Mouse (Mus musculus) heart, adult 11 months (tissue): Measurements from ENCODE around the gene Rps6kb2.

Source experiments
- DNase-seq: peaks from one replicate; pipeline ENCODE4 v3.0.0; 2022

The Rps6kb2 gene

GRCm38 (mm10) chr19:4162646-4163542, at the start of gene Rps6kb2:
TSS of gene Rps6kb2 (minus strand) at chr19:4163354.
- peak; percentile 100 for DNase-seq

DNA sequence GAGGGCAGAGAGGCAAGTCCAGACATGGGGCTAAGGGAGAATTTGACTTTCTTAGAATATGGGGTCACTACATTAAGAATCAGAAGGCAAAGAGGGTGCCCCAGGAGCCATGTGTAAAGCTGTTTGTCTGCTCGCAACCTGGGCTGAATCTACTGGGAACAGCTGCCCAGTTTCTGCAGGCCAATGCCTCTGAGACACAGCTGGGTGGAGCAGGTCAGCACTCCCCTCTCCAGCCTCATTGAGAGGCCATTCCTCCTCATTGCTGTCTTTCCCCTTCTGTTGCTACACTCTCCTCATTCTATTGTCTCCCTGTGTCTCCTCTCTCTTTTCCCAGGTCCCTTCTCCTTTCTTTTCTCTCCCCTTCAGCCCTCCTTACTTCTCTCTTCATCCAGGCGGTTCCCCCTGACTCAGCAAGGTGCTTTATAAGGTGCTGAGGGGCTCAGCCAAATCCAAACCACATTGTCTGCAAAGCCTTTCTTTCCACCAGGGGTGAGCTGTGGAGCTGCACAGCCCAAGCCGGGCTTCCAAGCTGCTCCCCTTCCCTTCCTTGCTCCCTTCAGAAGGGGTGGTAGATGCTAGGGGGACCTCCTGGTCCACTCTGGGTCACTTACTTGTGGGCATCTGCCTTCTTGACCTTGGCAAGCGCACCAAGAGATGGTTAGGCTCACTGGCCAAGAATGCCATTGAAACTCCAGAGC, 48.9 kb upstream of the Rps6kb2 start:
- DNase-seq = no peak

DNA sequence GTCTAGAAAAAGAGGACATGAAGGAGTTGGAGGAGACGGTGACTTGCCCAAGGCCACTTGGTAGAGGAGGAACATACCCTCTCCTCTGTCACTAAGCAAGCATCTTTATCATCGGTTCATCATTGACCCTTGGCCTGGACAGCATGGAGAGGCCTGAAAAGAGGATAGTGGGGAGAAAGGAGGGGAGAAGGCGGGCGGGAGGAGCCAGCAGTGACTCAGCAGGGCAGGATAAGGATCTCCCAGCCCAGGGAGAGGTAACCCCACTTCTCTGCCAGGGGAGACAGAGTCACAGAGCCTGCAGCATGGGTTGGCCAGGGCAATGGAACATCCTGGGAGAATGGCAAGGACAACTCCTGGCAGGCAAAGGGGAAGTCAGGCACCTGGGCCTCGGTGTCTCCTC, 45.4 kb upstream of the Rps6kb2 start:
- DNase-seq = no peak

DNA sequence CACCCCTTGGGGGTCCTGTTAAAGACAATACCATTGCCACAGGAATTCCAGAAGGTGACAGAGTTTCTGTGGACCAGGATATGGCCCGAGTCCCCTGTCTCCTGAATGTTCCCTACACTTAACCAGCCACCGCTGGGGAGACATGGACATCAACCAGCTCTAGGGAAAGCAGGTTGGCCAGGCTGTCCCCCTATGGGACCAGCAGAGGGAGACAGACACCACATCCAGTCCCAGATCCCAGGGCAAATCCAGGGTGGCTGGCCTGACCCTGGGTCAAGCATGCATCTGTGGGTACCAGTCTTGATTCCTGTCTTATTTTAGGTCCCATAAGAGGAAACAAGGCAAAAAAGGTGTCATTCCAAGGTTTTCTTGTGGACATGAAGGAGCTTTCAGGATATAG, 43.8 kb upstream of the Rps6kb2 start:
- DNase-seq = peak; percentile 97

GRCm38 (mm10) chr19:4204889-4205288, 41.7 kb upstream of the Rps6kb2 start:
- no peak for DNase-seq

- peak; percentile 93 for DNase-seq
These were observed 40.6 kb upstream of the Rps6kb2 start for GRCm38 (mm10) chr19:4203604-4204326.

- no peak for DNase-seq
These were observed 40.0 kb upstream of the Rps6kb2 start for GRCm38 (mm10) chr19:4203148-4203547.

GRCm38 (mm10) chr19:4202149-4202548, 39.0 kb upstream of the Rps6kb2 start:
- DNase-seq = peak; percentile 92

- DNase-seq = peak; percentile 100
These were observed 38.2 kb upstream of the Rps6kb2 start, which contains the start of gene Rad9a for GRCm38 (mm10) chr19:4201291-4201909. TSS of gene Rad9a (minus strand) at chr19:4201662.

DNA sequence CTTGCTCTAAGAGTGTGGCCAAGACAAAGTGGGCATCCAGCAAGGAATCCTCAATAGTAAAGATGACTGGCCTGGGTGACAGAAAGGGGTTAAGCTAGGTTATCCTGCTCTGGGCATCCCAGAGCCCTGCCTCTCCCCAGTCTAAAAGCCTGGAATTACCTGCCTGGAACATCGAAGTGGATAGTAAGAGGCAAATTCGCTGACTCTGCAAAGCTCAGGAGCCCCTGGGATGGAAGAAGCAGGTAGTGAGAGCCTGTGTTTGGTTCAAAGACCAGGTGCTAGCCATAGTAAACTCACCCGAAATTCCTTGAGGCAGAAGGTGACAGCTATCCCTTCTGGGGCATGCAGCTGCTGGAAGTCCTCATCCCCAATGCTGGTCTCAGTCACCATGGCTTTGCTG, 34.0 kb upstream of the Rps6kb2 start:
- no peak for DNase-seq

DNA sequence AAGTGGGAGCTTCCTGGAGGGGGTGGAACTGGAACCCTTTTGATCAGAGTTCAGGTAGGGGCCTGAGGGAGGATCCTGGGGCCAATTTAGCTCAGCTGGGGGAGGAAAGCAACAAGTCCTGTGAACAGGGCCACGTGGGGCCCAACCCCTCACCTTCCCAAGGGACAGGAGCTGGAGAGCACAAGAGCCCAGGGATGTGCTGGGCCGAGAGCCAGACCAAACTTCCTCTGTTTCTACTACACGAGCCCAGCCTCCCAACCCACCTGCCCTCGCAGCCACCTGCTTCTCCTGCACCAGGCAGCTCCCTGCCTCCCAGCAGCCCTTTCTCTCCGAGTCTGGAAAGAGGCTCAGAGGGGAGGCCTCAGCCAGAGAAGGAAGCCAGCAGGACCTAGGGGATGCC, 33.4 kb upstream of the Rps6kb2 start:
- peak; percentile 97 for DNase-seq

DNA sequence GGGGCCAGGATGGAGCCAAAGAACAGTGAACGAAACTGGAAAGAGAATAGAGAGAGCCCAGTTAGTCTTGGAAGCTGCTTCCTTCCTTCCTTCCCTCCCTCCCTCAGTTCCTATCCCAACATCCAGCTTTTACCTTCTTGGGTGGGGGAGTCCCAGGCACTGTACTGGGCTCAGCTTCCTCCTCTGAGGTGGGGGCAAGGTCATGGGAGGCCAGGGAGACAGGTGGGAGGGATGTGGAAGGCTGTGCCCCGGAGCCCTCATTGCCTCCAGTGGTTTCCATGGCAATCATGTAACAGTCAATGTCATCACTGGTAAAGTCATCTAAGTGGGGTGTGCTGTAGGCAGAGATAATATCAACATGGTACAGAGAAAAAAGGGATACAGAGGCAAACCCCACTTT, 32.9 kb upstream of the Rps6kb2 start:
- DNase-seq = peak; percentile 91

DNA sequence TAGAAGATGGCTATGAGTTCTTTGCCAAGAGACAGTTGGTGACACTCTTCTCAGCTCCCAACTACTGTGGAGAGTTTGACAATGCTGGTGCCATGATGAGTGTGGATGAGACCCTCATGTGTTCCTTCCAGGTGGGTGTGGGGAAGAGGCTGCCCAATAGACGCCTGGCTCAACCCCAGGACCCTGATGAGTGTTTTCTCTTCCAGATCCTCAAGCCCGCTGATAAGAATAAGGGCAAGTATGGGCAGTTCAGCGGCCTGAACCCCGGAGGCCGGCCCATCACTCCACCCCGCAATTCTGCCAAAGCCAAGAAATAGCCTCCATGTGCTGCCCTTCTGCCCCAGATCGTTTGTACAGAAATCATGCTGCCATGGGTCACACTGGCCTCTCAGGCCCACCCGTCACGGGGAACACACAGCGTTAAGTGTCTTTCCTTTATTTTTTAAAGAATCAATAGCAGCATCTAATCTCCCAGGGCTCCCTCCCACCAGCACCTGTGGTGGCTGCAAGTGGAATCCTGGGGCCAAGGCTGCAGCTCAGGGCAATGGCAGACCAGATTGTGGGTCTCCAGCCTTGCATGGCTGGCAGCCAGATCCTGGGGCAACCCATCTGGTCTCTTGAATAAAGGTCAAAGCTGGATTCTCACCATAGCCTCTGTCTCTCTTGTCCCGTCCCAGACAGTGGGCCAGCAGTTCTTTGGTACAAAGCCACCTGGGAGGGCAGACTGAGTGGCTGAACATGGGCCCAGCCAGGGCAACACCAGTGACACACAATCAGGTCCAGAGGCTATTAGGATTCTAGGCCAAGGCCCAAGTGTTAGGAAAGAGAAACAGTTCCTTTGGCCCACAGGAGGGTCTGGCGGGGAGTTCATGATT, 31.9 kb upstream of the Rps6kb2 start:
- peak; percentile 93 for DNase-seq

- DNase-seq = peak; percentile 91
These were observed 31.0 kb upstream of the Rps6kb2 start for GRCm38 (mm10) chr19:4194021-4194724.

GRCm38 (mm10) chr19:4193129-4193528, 30.0 kb upstream of the Rps6kb2 start:
- DNase-seq = peak; percentile 93

- DNase-seq = peak; percentile 95
These were observed 29.3 kb upstream of the Rps6kb2 start for GRCm38 (mm10) chr19:4192251-4192985.

GRCm38 (mm10) chr19:4191528-4192250, 28.5 kb upstream of the Rps6kb2 start, which contains the start of gene Ppp1ca:
TSS of gene Ppp1ca (plus strand) at chr19:4192065.
- peak; percentile 99 for DNase-seq

GRCm38 (mm10) chr19:4190831-4191334, 27.7 kb upstream of the Rps6kb2 start, which contains the start of gene Tbc1d10c:
TSS of gene Tbc1d10c (minus strand) at chr19:4191284.
- DNase-seq = peak; percentile 97

DNA sequence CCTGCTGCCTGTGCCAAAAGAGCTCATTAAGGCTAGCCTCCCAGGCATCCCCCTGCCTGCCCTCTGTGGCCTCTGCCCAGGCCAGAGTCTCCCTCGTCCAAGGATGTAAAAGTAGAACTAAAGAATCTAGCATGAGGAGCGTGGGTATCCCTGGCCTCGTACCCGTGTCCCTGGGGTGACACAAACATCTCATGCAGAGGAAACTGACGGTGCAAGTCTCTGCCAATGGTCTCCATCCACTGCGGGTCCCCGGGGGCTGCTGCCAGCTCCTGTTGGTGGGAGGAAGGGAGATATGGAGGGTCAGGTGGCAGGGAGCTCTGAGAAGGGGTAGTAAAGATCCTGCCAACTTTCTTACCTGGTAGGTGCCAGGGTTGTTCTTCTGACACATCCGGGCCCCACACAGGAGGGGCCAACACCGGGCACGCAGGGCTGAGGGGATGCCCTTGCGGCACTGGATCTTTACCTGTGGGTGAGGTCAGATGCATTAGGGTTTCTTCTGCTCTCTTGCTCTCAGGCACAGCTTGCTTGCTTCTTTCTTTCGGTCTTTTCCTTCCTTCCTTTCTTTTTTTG, 26.0 kb upstream of the Rps6kb2 start:
- peak; percentile 93 for DNase-seq
